Mouse (Mus musculus) frontal cortex, postnatal 36 days (tissue): ENCODE measurements at regions not wholly inside any gene's neighbourhood (a gene's known extent, or its start where the extent isn't known, plus 50 kb on each side); places are given as distances from the start of the nearest gene placed in this dataset.
"Not testable (repeated sequence)": the region's sequence is repeated elsewhere in the genome, so short reads cannot be mapped to it uniquely, and the experiment has no call there.

Experiments
- DNase-seq, 2 experiments: peaks; one replicate each; pipeline ENCODE4 v3.0.0; 2022; ENCODE audit warnings: low spot score in 2 of 2

- DNase-seq: no peak
Measured at GRCm38 (mm10) chr3:58224696-58225095, 189.8 kb upstream of the Tsc22d2 start.

GRCm38 (mm10) chr3:58226447-58227321 lies 187.8 kb upstream of the Tsc22d2 start:
- DNase-seq: no peak

DNA sequence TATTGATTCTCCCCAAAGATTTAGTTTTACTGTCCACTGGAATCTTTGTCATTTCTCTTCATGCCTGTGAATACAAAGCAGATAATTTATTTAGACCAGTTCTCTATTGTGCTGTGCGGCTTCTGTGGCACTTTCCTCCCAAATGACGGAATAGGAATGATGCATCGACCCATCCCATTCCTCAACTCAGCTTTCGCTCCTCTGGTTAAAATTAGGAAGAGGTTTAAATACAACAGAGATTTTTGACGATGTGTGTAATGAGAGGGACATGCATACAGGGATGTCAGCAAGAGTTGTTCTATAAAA lies 187.2 kb upstream of the Tsc22d2 start:
- DNase-seq: no peak

DNA sequence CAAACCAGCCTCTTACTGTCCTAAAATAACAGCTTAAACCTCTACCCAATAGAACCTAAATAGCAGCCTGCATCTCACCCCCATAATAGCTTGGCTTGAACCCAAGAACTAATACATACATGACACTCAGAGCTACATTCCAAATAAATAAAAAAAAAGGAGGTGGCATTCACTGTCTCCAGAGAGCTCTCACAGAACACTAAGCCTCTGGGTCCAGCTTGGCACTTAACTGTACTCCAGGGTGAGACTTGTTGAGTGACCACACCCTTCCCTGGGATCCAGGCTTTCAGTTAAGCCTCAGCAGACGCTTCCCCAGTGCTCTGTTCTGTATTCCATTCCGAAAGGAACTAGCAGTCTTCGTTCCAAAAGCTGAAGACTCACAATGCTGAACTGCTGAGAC lies 186.3 kb upstream of the Tsc22d2 start:
- DNase-seq: no peak

DNA sequence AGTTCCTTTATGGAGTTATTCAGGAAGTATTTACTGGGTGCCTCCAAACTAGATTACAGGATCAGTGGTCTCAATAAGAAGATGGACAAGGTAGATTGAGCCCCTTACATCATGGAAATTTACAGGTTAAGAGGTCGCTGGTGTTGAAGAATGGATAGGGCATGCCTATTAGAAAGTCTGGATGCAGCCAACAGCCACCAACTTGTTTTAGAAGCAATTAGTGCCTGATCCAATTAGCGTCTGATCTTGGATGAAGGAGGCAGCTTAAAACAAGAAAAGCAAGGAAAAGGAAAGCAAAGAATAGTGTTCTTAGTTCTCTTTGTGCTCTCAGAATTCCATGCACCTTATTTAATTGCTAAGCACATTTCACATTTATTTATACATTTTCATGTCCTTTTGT lies 182.8 kb upstream of the Tsc22d2 start:
- DNase-seq: no peak

DNA sequence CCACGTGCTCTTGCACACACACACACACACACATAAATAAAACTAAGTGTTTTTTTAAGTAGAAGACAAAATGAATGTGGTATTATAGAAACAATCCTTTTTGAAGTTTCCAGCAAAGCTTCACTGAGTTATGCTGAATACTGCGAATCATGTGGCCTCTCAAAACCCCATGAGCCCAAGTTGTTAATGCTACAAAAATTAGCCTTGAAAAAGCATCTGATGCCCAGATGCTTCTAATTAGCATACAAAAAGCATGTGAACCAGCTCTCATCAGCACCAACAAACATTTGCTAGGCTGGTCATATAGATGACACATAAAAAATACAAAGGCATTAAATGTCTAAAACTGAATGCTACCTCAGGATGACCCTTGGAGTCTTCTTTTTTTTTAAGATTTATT lies 181.2 kb upstream of the Tsc22d2 start:
- no peak for DNase-seq

- DNase-seq: no peak
Measured at GRCm38 (mm10) chr3:58234846-58235630, 179.5 kb upstream of the Tsc22d2 start.

DNA sequence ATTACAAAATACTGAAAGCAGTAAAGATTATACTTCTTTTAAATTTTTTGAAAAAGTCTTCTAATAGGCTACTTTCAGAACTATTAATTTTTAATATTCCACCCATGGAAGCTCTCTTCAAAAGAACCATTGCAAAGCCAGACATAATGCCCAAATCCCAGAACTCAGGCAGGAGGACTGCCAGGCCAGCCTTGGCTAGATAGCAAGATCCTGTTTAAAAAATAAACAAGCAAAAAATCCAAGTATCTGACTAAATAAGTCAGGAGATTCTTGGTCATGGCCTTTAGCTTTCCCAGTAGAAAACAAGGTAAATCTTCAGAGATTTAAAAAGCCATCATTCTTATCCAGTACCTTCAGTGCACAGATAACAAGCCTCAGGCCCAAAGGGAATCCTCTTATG lies 176.4 kb upstream of the Tsc22d2 start:
- no peak for DNase-seq

GRCm38 (mm10) chr3:58240775-58241174 lies 173.7 kb upstream of the Tsc22d2 start:
- DNase-seq: no peak

- DNase-seq: peak in 1 of 2 experiments; percentile 12
Measured at GRCm38 (mm10) chr3:58245361-58245760, 169.2 kb upstream of the Tsc22d2 start.

GRCm38 (mm10) chr3:58247989-58248388 lies 166.5 kb upstream of the Tsc22d2 start:
- no peak for DNase-seq

GRCm38 (mm10) chr3:58253942-58254341 lies 160.6 kb upstream of the Tsc22d2 start:
- peak; percentile 43 to 75 for DNase-seq

DNA sequence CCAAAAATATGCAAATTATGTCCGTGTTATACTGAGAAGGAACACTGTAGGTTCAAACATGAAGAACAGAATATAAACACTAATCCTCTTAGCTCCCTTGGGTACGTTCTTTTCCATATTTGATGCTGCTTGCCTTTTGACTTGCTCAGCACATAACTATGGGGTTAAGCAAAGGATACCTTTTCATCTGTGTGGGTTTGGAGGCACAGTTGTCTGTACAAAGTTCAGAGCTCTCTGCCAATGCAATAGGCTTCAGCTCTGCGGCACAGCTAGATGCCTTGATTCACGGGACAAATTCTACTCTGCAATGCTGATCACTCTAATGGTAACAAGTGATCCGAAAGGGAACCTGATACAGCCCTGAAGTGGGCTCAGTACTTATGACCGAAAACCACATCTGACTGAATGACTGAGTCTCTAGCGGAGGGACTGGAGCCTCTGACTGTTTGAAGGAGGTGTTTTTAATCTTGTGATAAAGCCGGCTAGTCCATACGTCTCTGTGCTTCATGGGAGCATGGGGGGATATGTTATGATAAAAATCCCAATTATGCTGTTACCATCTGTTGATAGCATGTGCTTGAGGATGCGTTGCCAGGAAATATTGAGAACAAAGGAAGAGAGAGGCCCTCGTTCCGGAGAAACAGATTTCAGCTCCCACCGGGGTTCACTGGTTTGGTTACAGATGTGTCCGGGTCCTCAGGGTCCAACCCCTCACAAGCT lies 146.7 kb upstream of the Tsc22d2 start:
- no peak for DNase-seq

GRCm38 (mm10) chr3:58271441-58271840 lies 143.1 kb upstream of the Tsc22d2 start:
- not testable (repeated sequence) for DNase-seq

DNA sequence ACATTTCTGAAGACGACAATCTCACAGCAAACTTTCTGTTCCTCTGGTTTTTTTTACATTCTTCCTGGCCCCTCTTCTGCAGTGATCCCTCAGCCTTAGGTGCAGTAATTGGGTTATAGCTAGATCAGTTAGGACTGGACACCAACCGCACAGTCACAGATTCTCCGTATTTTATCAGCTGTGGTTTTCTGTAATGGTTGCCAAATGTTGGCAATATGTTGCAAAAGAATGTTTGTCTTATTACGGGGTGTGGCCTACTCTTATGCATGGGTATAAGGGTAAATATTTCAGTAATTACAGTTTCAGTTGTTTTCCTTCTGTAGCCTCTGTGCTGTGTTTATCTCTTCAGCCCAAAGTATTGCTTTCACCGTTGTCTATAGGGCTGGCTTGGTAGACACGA lies 133.2 kb upstream of the Tsc22d2 start:
- DNase-seq: no peak

- not testable (repeated sequence) for DNase-seq
Measured at GRCm38 (mm10) chr3:58284371-58284770, 130.1 kb upstream of the Tsc22d2 start.

DNA sequence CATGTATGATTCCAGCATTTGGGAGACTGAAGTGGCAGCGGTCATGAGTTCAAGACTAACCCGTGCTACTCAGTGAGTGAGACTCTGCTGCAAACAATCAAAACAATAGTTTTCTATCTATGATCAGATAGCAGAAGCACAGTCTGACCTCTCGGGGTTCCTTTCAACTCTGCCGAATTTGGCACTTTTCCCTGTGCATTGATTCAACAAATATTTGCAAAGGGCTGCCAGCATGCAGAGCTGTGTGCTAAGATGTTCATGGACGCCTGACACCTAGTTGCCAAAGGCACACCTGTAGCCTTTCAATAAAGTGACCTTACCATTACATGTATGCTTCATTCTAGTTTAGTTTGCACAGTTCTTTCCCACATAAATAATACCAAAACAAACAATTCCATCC lies 118.7 kb upstream of the Tsc22d2 start:
- no peak for DNase-seq

DNA sequence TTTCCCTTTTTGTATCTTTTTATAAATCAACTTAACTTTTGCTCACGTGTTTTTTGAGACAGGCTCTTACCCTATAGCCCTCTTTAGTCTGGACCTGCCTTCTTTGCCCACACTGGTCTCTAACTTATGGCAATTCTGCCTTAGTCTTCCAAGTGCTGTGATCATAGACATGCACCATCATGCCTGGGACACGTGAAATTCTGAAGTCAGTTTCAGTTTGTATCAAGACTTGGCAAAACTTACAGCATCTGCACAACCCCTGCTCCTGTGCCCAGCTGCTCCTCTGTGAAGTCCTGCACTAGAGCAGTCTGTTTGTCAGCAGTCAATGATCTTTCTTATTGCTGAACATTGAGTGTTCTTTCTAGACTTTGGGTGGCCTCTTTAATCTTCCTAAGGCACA lies 114.3 kb upstream of the Tsc22d2 start:
- no peak for DNase-seq

GRCm38 (mm10) chr3:58300801-58301485 lies 113.6 kb upstream of the Tsc22d2 start:
- DNase-seq: no peak

DNA sequence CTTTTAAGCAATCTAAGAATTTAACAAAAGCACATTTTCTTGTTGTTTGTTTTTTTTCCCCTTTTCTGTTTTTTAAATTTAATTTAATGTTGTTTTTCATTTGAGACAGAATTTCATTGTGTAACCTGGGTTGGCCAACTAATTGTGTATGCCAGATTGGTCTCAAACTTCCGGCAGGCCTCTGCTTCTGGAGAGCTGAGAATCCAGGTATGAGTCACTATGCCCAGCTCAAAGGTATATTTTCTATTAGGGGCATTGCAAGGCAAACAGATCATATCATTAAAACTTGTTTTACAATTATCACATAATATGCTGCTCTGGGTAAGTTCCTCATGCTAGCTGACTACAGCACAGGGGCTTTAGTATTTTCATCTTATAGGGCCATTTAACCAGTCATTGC lies 112.2 kb upstream of the Tsc22d2 start:
- DNase-seq: no peak

DNA sequence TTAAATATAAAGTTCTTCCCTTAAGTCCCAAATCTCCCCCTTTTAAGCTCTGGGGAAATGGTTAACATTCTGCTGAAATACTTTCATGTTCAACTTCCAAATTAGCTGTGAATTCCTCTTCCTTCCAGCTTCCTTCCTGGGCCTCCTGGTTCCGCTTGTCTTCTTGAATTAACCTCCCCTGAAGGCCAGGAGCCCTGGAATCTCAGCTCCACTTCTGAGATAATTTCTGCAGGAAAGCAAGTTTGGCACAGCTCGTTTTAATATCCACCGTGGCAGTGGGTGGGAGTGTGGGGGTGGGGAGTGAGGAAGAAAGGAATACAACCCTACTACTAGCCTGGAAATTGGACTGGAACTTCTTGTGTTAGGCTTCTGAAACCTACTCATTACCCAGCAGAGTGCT lies 110.8 kb upstream of the Tsc22d2 start:
- DNase-seq: no peak

- no peak for DNase-seq
Measured at GRCm38 (mm10) chr3:58309601-58310000, 104.9 kb upstream of the Tsc22d2 start.
